Mouse (Mus musculus) limb, embryonic 14.5 days (tissue): ENCODE results near the gene Wnt2b. TPM values are rescaled to one million over a fixed set of nuclear protein-coding genes. Genes with fewer than 3 reads are reported as not detected.
A peak's percentile ranks its signal among the peaks of the same experiment; 100 is the strongest.

Experiments used
- ATAC-seq: fragments of 200-750 bp; cut with Nextera tagmentation; 2 replicates; pipeline ENCODE4 v1.8.0; 2017; ENCODE audit warnings: low read depth, moderate number of reproducible peaks, moderate TSS enrichment; ENCODE audit not compliant: low FRiP score
- DNase-seq: peaks from one replicate; pipeline ENCODE4 v3.0.0-alpha.2; 2015; ENCODE audit warnings: low spot score
- H3K27ac ChIP-seq: fragments of 300-500 bp; sonication (generic); replicated peaks from 2 replicates; pipeline ENCODE4 v1.5.1; 2014; ENCODE audit warnings: low read depth, mild to moderate bottlenecking, low read length, moderate library complexity, mixed read lengths
- H3K27me3 ChIP-seq: fragments of 300-500 bp; sonication (generic); 2 replicates; pipeline ENCODE4 v1.6.1; 2014; ENCODE audit warnings: low read length, mixed read lengths; ENCODE audit not compliant: control insufficient read depth, insufficient read depth
- H3K36me3 ChIP-seq: fragments of 300-500 bp; sonication (generic); 2 replicates; pipeline ENCODE4 v1.6.1; 2014; ENCODE audit warnings: mild to moderate bottlenecking, low read length, moderate library complexity, mixed read lengths; ENCODE audit not compliant: control insufficient read depth, insufficient read depth
- H3K4me1 ChIP-seq: fragments of 300-500 bp; sonication (generic); 2 replicates; pipeline ENCODE4 v1.6.1; 2014; ENCODE audit warnings: antibody characterized with exemption, low read length, mixed read lengths; ENCODE audit not compliant: control insufficient read depth, insufficient read depth
- H3K4me2 ChIP-seq: fragments of 300-500 bp; sonication (generic); replicated peaks from 2 replicates; pipeline ENCODE4 v1.6.1; 2014; ENCODE audit warnings: low read depth, mild to moderate bottlenecking, low read length, moderate library complexity; ENCODE audit not compliant: severe bottlenecking
- H3K4me3 ChIP-seq: fragments of 300-500 bp; sonication (generic); replicated peaks from 2 replicates; pipeline ENCODE4 v1.5.1; 2014; ENCODE audit warnings: low read length
- H3K9ac ChIP-seq: fragments of 300-500 bp; sonication (generic); 2 replicates; pipeline ENCODE4 v1.6.1; 2014; ENCODE audit warnings: mild to moderate bottlenecking, low read depth, low read length, moderate library complexity; ENCODE audit not compliant: severe bottlenecking
- H3K9me3 ChIP-seq: fragments of 300-500 bp; sonication (generic); 2 replicates; pipeline ENCODE4 v1.6.1; 2016; ENCODE audit warnings: low read length; ENCODE audit not compliant: control insufficient read depth
- POLR2A ChIP-seq: fragments of 200-500 bp; IDR thresholded peaks from 2 replicates; pipeline ENCODE4 v1.8.0; 2012; ENCODE audit warnings: inconsistent platforms, mild to moderate bottlenecking, moderate library complexity, borderline replicate concordance; ENCODE audit not compliant: insufficient read depth, insufficient read length; ENCODE audit errors: extremely low read depth
- WGBS: fragments of 180-500 bp; shearing (Covaris S2); extraction: QIAGEN DNeasy Blood & Tissue Kit; methylation state at CpG from one replicate; pipeline ENCODE4 v1.1.7; 2014; 5-methylcytosine and 5-hydroxymethylcytosine counted together
- polyA plus RNA-seq, 2 experiments: library from polyadenylated mRNA; depleted of rRNA in 1 of 2; stranded (reverse) in 1 of 2; unstranded in 1 of 2; fragments of >200 nt; fragmentation: Nextera tagmentation in 1 of 2; extraction: Ambion mirVana in 1 of 2; gene quantifications; 2 replicates each; pipeline versions ENCODE4 v1.2.1 to v1.2.3; 2012 to 2014

Gene Wnt2b
- polyA plus RNA-seq, 2 experiments, result 1.5 to 3.1 TPM

DNA sequence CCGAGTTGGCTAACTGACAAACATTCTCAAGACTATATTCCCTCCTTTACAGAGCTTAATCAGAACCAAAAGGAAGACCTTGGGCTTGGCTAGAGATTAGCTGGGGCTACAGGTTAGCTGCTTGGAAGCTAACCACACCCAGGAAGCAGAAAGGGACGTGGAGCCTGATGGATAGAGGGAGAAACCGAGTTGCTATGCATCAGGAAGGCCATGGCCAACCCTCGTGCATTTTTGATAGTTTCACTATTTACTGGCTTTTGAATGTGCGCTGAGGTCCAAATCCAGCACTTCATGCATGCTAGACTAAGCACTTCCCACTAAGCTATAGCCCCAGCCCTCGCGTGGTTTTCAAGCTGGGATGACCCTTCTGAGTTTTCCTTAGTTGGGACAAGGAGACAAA, 34.0 kb upstream of the Wnt2b start:
- Histone ChIP-seq H3K27ac (no peak overlapping the region), H3K4me3 (no peak overlapping the region), H3K4me2 (no peak overlapping the region), H3K27me3 (no peaks in the 10 kb centered on the region), H3K36me3 (no peaks in the 10 kb centered on the region; the same call in 1 of the 2 replicates), H3K9me3 (no peaks in the 10 kb centered on the region), H3K4me1 (peaks cover 23% of the 10 kb centered on the region), H3K9ac (no peak overlapping the region)
- ATAC-seq (no peak), DNase-seq (no peak)
- no peak for TF ChIP-seq POLR2A
- 87% methylated on average over 7 of the region's 7 CpGs for WGBS

DNA sequence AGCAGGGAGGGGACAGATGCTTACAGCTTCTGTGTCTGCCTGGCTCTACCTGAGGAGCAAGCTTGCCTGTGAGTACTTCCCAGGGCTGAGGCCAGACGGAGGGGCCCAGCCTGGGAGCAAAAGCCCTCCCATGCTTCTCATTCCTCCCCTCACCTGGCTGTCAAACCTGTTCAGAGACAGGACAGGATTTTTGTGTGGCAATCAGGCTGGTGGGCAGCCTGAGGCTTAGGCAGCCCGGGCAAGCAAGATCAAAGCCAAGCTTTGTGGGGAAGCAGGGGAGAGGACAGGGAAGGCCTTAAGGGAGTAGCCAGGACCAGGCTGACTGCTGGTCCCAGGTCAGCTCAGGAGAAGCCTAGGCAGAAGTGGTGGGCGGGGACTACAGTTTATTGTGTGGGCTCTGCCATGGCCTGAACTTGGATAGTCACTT, 32.7 kb upstream of the Wnt2b start:
- Histone ChIP-seq H3K36me3 (no peaks in the 10 kb centered on the region), H3K4me1 (peaks cover 23% of the 10 kb centered on the region), H3K27me3 (no peaks in the 10 kb centered on the region), H3K4me2 (peak overlapping the region; percentile 30), H3K27ac (peak overlapping the region; percentile 75), H3K9ac (no peak overlapping the region; the same call in 1 of the 2 replicates), H3K4me3 (no peak overlapping the region), H3K9me3 (no peaks in the 10 kb centered on the region)
- 41% methylated on average over 3 of the region's 3 CpGs for WGBS
- ATAC-seq (peak; percentile 32; the same call in 1 of the 2 replicates), DNase-seq (peak; percentile 25)
- TF ChIP-seq POLR2A, result no peak

DNA sequence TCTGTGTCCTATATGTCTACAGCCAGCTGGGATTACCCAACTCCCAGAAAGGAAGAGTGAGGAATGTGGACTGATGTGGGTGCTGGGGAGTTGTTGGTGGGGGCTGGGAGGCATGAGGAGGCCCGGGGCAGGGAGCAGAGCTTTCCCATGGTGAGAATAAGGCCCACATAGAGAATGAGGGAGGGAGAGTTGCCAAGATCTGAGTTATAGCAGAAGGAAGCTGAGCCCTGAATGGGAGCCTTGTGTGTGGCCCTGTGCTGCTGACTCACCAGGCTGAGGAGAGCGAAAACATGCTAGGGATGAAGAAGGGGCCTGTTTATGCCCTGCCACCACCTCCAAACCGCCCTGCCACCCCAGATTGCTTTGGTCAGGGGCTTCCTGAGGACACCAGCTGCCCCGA, 32.1 kb upstream of the Wnt2b start:
- no peaks in the 10 kb centered on the region for H3K36me3 ChIP-seq
- peak overlapping the region; percentile 75 for H3K27ac ChIP-seq
- WGBS, result 42% methylated on average over 4 of the region's 4 CpGs
- no peaks in the 10 kb centered on the region for H3K9me3 ChIP-seq
- DNase-seq, result peak; percentile 86
- no peaks in the 10 kb centered on the region for H3K27me3 ChIP-seq
- H3K4me2 ChIP-seq, result peak overlapping the region; percentile 30
- 0 out of 2 replicates have a peak, but pooled peaks have one; percentile 48 for ATAC-seq
- H3K9ac ChIP-seq, result no peak overlapping the region; the same call in 1 of the 2 replicates
- no peak for TF ChIP-seq POLR2A
- H3K4me3 ChIP-seq, result no peak overlapping the region
- H3K4me1 ChIP-seq, result peaks cover 23% of the 10 kb centered on the region

DNA sequence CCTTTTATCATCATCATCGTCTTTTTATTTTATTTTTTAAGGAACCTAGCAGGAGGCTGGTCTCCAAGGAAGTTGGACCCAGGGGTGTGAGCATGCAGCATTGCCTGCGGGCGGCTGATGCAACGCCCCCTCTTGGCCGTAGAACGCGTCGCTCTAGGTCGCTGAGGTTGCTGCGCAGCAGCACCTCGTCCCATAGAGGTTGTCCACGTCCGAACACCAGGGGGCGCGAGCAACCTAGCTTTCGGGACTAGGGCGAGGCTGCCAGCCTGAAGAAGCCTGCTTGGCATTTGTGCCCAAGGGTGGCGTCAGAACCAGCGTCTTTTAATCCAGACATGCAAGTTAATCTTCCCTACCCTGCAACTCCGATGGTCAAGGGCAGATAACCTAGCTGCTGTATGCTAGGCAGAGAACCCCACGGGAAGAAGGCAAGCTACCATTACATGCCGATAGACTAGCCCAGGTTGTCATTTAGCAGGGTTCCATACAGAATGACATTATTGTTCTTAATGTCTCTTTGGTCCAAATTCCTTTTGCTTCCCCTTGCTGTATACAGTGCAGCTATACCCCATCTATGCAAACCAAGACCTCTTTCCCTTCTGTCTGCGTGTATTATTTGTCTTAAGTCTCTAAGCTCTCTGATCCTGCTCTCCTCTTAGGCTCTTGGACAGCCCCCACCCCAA, 31.1 kb upstream of the Wnt2b start:
- no peak overlapping the region for H3K9ac ChIP-seq
- H3K36me3 ChIP-seq, result no peaks in the 10 kb centered on the region
- H3K9me3 ChIP-seq, result no peaks in the 10 kb centered on the region
- no peak for TF ChIP-seq POLR2A
- H3K27me3 ChIP-seq, result no peaks in the 10 kb centered on the region
- peak; percentile 74 for ATAC-seq
- H3K4me3 ChIP-seq, result no peak overlapping the region
- 15% methylated on average over 23 of the region's 23 CpGs for WGBS
- peak overlapping the region; percentile 24 for H3K4me2 ChIP-seq
- H3K27ac ChIP-seq, result 0 out of 2 replicates have a peak overlapping the region, but pooled peaks have one; percentile 1
- peak; percentile 79 for DNase-seq
- peaks cover 15% of the 10 kb centered on the region for H3K4me1 ChIP-seq

DNA sequence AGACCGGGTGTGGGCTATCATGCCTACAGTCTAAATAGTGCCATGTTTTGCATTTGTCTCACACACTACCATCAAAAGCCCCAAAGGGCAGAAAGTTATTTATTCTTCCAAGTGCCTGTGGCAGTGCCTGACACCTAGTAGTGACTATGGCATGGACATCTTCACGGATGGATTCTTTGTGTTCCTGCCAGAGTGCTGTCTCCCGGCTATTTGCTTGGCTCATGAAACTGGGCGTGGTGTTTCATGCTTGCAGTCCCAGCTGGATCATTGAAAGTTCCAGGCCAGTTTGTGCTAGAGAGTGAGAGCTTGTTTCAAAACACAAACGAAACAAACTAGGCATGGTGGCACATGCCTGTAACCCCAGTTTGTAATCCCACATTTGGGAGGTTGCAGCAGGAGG, 30.0 kb upstream of the Wnt2b start:
- H3K36me3 ChIP-seq, result no peaks in the 10 kb centered on the region
- H3K27ac ChIP-seq, result no peak overlapping the region
- H3K4me1 ChIP-seq, result peaks cover 12% of the 10 kb centered on the region
- 72% methylated on average over 5 of the region's 5 CpGs for WGBS
- H3K27me3 ChIP-seq, result no peaks in the 10 kb centered on the region
- H3K9me3 ChIP-seq, result no peaks in the 10 kb centered on the region
- ATAC-seq (no peak), DNase-seq (no peak)
- TF ChIP-seq POLR2A, result no peak
- H3K4me3 ChIP-seq, result no peak overlapping the region
- H3K9ac ChIP-seq, result no peak overlapping the region
- no peak overlapping the region for H3K4me2 ChIP-seq
